Mouse (Mus musculus) A20 (cell line): ENCODE data around the gene Gm4792.
A peak's percentile ranks its signal among the peaks of the same experiment; 100 is the strongest.

Experiments used
- DNase-seq: peaks from one replicate; pipeline ENCODE4 v3.0.0-alpha.2; 2011; ENCODE audit warnings: low read depth, low spot score

Gene Gm4792

DNA sequence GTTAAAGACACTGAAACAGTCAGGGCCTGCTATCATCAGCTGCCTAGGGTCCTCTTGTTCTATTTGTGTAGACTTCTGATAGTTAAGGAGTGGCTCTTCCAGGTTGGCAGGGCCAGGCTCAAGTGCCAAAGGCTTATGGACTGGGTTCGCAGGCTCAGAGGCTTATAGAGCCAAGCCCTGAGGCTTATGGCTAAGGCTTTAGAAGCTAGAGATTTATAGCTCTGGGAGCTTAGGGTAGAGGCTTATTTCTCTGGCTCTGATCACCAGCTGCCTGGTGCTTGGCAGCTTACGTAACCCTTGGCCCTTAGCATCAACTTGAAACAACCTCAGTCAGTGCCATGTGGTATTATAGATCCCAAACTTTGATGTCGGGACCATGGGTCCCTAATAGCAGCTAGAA is at the start of gene Gm4792:
Gene Gm4792 (minus strand): TSS at position 233 of the 400 bp plus-strand sequence.
- DNase-seq, result no peak

DNA sequence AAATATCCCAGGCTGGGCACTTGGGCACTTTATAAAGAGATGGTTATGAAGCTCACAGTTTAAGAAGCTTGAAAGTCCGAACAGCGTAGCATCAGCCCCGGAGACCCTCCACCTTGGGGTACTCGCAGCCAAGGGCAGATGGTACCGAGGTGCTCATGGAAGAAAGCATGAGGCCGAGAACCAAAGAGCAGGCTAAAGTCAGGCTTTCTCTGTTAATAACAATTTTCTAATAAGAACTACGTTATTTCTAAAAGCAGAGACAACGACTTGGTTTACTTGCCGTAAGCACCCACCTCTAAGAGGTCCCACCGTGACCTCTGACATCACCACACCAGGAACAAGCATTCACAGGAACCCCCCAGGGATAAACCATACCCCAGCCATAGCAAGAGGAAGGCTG is 49.5 kb upstream of the Gm4792 start:
- no peak for DNase-seq

DNA sequence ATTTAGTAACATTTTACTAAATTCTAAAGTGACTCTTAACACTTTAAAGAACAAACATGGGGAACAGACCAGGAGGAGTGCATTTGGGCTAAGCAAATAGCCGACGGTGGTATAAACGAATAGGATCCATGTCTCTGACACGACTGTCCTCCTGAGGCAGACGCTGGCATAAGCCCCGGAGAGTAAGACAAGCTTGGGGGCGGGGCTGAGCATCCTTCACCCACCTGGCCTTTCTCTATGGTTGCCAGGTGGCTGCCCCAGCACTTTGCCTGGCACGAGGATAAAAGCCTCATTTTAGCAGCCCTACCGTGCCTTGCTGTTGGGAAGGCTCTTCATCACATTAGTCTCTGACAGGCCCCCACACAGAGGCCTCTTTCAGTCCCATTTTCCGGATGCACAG is 48.8 kb upstream of the Gm4792 start:
- no peak for DNase-seq

DNA sequence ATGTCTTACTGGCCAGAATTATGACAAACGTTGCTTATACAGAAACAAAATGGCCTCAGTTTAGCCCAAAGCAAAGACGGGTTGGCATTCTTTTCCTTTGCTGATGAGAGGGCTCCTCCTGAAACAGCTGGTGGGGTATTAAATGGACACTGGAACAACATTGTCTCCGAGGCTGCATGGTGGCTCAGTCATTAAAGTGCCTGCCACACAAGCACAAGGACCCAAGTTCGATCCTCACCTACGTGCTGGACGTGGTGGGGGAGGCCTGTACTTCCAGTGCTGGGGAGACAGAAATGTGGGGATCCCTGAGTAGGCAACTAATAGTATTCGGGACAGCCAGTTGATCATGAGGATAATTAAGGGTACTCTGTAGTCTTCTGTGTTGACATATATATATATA is 48.1 kb upstream of the Gm4792 start:
- no peak for DNase-seq

DNA sequence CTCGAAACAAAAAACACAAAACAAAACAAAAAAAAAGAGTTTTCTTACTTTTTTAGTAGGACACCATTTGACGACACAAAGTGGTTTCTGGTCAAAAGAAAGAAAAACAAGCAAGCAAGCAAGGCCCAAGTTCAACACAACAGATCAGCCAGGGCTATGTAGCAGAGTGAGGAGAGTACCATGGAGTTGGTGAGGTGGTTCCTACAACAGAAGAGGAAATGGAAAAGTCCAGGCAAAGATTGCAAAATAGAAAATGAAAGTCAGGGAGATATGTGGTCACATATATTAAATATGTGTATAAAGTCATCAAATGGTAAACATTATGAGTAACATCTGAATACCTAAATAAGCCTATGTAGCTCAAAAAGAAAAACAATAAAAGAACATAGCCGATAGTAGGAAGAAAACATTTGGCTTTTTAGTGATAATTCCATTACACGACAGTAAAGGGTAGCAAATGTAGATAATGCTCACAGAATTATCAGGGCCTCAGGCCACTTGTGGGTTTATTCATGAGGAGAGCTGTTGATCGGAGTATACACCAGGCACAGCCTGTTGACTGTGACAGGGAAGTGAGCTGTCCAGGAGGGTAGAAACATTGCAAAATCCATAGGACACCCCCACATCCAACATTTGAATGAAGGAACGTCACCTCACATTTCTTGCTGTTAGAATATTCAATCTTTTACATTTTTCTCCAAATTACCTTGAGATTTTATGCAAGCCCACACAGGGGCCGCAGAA is 47.2 kb upstream of the Gm4792 start:
- DNase-seq, result no peak

- no peak for DNase-seq
These were observed 46.3 kb upstream of the Gm4792 start for GRCm38 (mm10) chr10:94344631-94345417.

DNA sequence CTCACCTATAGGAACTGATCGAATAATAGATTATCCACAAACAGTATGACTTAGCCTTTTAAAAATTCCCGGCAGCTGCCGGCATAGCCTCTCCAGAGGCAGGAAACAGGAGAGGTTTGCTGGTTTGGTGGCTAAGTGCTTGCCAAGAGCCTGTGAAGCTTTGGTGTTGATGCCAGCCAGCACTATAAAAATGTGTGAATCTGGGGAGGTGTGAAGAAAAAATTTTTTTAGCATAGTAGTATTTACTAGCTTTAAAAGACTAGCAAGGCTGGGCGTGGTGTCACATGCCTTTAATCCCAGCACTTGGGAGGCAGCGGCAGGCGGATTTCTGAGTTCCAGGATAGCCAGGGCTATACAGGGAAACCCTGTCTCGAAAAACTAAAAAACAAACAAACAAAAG is 45.1 kb upstream of the Gm4792 start:
- DNase-seq, result no peak

DNA sequence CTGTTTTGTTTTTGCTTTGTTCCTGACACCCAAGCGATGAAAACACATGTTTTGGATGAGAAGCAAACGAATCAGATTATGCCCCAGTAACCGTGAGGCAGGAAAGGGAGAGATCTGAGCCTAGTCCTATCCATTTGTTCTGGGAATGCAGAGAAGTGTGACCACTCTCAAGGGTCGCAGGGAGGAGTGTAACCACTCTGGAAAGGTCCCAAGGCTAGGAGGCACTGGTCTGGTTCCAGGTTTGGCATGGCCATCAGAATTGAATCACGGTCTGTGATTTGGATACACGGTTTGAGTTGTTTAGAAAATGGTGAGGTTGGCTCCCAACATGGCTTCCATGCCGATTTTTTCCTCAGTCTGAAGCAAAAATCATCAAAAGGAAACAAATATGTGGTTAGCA is 43.8 kb upstream of the Gm4792 start:
- no peak for DNase-seq

GRCm38 (mm10) chr10:94341501-94341900 is 43.0 kb upstream of the Gm4792 start:
- no peak for DNase-seq

DNA sequence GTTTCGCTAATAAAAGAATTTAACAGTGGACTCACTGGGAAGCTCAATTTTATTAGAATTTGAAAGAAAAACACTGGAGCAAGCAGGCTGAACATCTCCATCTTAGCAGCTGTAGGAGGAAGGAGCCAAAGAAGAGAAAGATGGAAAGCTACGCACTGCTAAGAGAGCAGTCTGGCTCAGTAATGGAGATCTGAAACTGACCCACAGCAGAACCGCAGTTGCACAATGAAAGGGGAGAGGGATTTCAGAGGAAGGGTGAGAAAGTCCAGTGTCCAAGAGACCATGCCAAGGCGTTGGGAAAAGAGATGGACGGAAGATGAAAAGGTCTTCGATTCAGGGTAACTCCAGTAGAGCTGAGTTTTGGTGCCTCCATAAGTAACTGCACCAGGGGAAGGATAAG is 37.6 kb upstream of the Gm4792 start:
- no peak for DNase-seq

DNA sequence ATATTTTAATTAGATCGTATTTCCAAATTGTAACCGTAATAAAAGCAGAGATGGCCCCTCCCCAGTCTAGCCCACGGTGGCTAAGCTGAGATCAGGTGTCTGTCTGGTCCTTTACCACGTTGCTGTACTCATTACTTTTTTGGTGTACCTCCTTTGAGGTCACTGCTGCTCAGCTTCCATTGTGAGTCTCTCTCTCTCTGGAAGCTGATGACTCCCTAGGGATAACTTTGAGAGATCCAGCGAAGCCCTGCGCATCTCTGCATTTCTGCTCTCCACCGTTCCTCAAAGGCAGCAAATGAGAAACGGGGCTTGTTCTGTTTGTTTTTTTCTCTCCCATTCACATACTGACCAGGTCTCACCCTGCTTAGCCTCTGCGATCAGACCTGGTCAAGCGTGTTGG is 36.5 kb upstream of the Gm4792 start:
- no peak for DNase-seq

DNA sequence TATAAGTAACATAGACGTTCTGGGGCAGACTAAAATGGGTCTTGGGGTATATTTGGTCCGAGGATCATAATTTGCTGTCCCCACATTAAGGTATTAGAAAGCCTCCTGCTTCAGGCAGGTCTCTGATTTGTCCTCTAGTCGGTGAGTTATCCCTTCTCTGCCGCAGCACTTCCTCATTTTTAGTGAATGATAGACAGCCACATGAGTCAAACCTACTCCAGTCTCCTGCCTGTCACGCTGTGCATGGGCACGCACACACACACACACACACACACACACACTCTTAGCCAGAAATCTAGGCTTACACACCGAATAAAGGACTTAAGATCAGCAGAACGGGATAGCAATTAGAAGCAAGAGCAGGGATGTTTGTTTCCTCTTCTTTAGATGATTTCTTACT is 34.8 kb upstream of the Gm4792 start:
- DNase-seq, result peak; percentile 71

GRCm38 (mm10) chr10:94332358-94333137 is 34.0 kb upstream of the Gm4792 start:
- peak; percentile 75 for DNase-seq

DNA sequence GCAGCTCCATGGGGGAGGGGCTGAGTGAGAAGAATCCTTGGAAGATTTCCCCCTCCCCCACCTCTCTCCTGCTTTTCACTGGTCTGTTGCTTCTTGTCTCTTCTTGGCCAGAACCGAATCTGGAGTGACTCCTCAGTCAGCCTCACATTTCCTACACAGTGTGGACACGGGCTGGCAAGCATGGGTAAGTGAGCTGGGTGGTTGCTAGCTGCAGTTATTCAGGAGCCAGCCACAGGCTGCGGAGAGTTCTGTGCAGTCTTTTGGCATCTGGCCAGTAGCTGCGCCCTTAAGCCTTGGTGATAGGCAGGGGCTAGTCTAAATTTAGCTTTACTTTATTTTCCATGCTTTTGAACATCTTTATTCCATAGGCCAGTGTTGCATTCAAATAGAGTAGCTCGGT is 31.5 kb upstream of the Gm4792 start:
- no peak for DNase-seq

GRCm38 (mm10) chr10:94318574-94318973 is 20.1 kb upstream of the Gm4792 start:
- no peak for DNase-seq

- DNase-seq, result no peak
These were observed 14.6 kb upstream of the Gm4792 start for GRCm38 (mm10) chr10:94313146-94313545.

DNA sequence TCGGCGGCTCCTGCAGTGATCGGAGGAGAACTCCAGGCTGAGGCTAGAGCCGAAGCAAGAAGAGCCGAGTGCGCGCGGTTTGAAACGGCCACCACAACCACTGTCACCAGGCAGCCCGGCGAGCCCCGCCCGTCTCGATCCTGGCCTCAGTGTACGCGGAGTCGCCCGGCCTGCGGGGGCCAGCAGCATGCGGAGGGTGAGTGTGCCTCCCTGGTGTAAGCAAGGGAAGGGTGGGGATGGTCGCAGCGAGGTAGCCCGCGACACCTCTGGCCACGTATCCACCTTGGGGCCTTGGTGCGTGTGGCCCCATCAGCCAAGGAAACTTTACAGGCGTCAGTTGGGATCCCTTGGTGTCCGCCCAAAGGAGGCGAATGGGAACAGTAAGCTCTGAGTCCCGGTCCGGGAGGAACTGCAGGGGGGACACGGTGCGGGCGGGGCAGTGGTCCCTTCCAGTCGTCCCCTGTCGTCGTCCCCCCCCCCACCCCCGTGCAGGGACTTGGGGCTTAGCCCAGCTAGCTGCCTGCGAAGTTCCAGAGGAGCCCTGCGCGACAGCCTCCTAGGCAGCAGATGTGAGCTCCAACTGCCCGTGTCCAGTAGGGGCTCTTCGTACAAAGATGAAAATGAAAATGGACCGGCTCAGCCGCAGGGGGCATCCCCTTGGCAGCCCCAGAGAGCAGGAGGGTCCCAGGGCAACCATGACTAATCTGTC is 13.7 kb upstream of the Gm4792 start:
- DNase-seq, result no peak

GRCm38 (mm10) chr10:94311511-94312006 is 13.1 kb upstream of the Gm4792 start, which contains the start of gene Tmcc3:
TSS of gene Tmcc3 (plus strand) at chr10:94311949.
- no peak for DNase-seq

- no peak for DNase-seq
These were observed 12.2 kb upstream of the Gm4792 start for GRCm38 (mm10) chr10:94310499-94311267.

- peak; percentile 5 for DNase-seq
These were observed 7.0 kb upstream of the Gm4792 start for GRCm38 (mm10) chr10:94305526-94305925.
